Mouse (Mus musculus) R1 (cell line): ENCODE results near the gene Baiap2l1.

ENCODE experiments used
- DNase-seq: peaks from one replicate; pipeline ENCODE4 v3.0.0-alpha.2; 2018; ENCODE audit warnings: low read depth, low spot score

The Baiap2l1 gene

GRCm38 (mm10) chr5:144230216-144230615 is 127.7 kb downstream of the Baiap2l1 start:
- DNase-seq = peak; percentile 83

- peak; percentile 77 for DNase-seq
Observed at GRCm38 (mm10) chr5:144226220-144226619, 131.7 kb downstream of the Baiap2l1 start.

- no peak for DNase-seq
Observed at GRCm38 (mm10) chr5:144223899-144224816, 133.8 kb downstream of the Baiap2l1 start.

GRCm38 (mm10) chr5:144223503-144223862 is 134.4 kb downstream of the Baiap2l1 start, which contains the start of gene Tecpr1:
Gene Tecpr1 (minus strand): TSS chr5:144223615.
- DNase-seq = peak; percentile 97

- DNase-seq = no peak
Observed at GRCm38 (mm10) chr5:144222811-144223502, 135.0 kb downstream of the Baiap2l1 start.

- no peak for DNase-seq
Observed at GRCm38 (mm10) chr5:144221305-144221704, 136.6 kb downstream of the Baiap2l1 start.

GRCm38 (mm10) chr5:144219936-144220335 is 138.0 kb downstream of the Baiap2l1 start:
- no peak for DNase-seq

GRCm38 (mm10) chr5:144219306-144219705 is 138.6 kb downstream of the Baiap2l1 start:
- peak; percentile 65 for DNase-seq

- DNase-seq = no peak
Observed at GRCm38 (mm10) chr5:144218061-144218460, 139.9 kb downstream of the Baiap2l1 start.

- no peak for DNase-seq
Observed at GRCm38 (mm10) chr5:144215992-144216391, 141.9 kb downstream of the Baiap2l1 start.
